Comparison of ENCODE assay signal across 9 mouse cellular contexts in genomic region chr11:83066640-83067531, GRCm38 (mm10). TPM values are rescaled to one million over a fixed set of nuclear protein-coding genes. Genes with fewer than 3 reads are reported as not detected.
A peak's percentile ranks its signal among the peaks of the same experiment; 100 is the strongest.
DNase-seq lines count a peak whose midpoint lies in the region; ATAC-seq and TF ChIP-seq lines count a peak whose summit lies in the region.
"Had no signal": no experiment of that assay in that cellular context is flagged by ENCODE, and none has a peak within 500 bp of the region (broad histone marks: within the 10 kb centered on the region; RNA-seq: fewer than 3 reads in every experiment).

No protein-coding gene starts in this region.

- no peak for TF ChIP-seq CTCF in hindbrain, postnatal 0 days (IDR thresholded peaks at IDR 0.05; ENCODE audit: low read depth)
- no peak for TF ChIP-seq CTCF in G1E (IDR thresholded peaks at IDR 0.05; ENCODE audit: low read depth, low read length)

- H3K4me3 ChIP-seq in hindbrain, postnatal 0 days (ENCODE audit: low read length), result no peak overlapping the region
- H3K4me3 ChIP-seq in hindbrain, embryonic 14.5 days (replicated peaks; ENCODE audit: low read length), result no peak overlapping the region
- H3K4me3 ChIP-seq in G1E (ENCODE audit: low read depth, low read length), result peak overlapping the region; percentile 61
- H3K4me3 ChIP-seq in liver, embryonic 12.5 days, result no peak overlapping the region
- H3K4me3 ChIP-seq in midbrain, embryonic 10.5 days, result no peak overlapping the region
- H3K4me3 ChIP-seq: neural tube, embryonic 13.5 days had no signal

- no peaks in the 10 kb centered on the region for H3K4me1 ChIP-seq in hindbrain, postnatal 0 days (ENCODE audit: insufficient read depth, low read length)
- no peaks in the 10 kb centered on the region; the same call in 1 of the 2 replicates for H3K4me1 ChIP-seq in hindbrain, embryonic 14.5 days (replicated peaks; ENCODE audit: control insufficient read depth, insufficient read depth, low read length)
- H3K4me1 ChIP-seq in G1E (ENCODE audit: insufficient read depth, low read depth, low read length), result peaks cover 78% of the 10 kb centered on the region
- no peaks in the 10 kb centered on the region for H3K4me1 ChIP-seq in liver, embryonic 12.5 days
- peaks cover 6% of the 10 kb centered on the region for H3K4me1 ChIP-seq in midbrain, embryonic 10.5 days
- H3K4me1 ChIP-seq: neural tube, embryonic 13.5 days had no signal

- no peaks in the 10 kb centered on the region for H3K9me3 ChIP-seq in hindbrain, postnatal 0 days (ENCODE audit: low read length)
- H3K9me3 ChIP-seq in hindbrain, embryonic 14.5 days (ENCODE audit: control insufficient read depth, low read length), result no peaks in the 10 kb centered on the region
- H3K9me3 ChIP-seq in G1E (replicated peaks), result peaks cover 2% of the 10 kb centered on the region; the same call in 1 of the 2 replicates
- H3K9me3 ChIP-seq in liver, embryonic 12.5 days (replicated peaks), result no peaks in the 10 kb centered on the region
- no peaks in the 10 kb centered on the region for H3K9me3 ChIP-seq in midbrain, embryonic 10.5 days (replicated peaks)
- H3K9me3 ChIP-seq: neural tube, embryonic 13.5 days had no signal

- H3K27me3 ChIP-seq in hindbrain, postnatal 0 days (ENCODE audit: insufficient read depth, low read length), result no peaks in the 10 kb centered on the region
- no peaks in the 10 kb centered on the region for H3K27me3 ChIP-seq in hindbrain, embryonic 14.5 days (ENCODE audit: control insufficient read depth, insufficient read depth, low read length)
- no peaks in the 10 kb centered on the region for H3K27me3 ChIP-seq in G1E (ENCODE audit: insufficient read depth, low read length)
- H3K27me3 ChIP-seq in liver, embryonic 12.5 days (replicated peaks), result peaks cover 7% of the 10 kb centered on the region
- no peaks in the 10 kb centered on the region; the same call in 1 of the 2 replicates for H3K27me3 ChIP-seq in midbrain, embryonic 10.5 days (ENCODE audit: low read depth, poor library complexity, severe bottlenecking)
- H3K27me3 ChIP-seq: neural tube, embryonic 13.5 days had no signal

- H3K36me3 ChIP-seq in hindbrain, postnatal 0 days (ENCODE audit: insufficient read depth, low read length), result no peaks in the 10 kb centered on the region
- H3K36me3 ChIP-seq in hindbrain, embryonic 14.5 days (replicated peaks; ENCODE audit: control insufficient read depth, insufficient read depth), result no peaks in the 10 kb centered on the region
- H3K36me3 ChIP-seq in G1E (replicated peaks), result peaks cover 43% of the 10 kb centered on the region
- H3K36me3 ChIP-seq in liver, embryonic 12.5 days, result no peaks in the 10 kb centered on the region
- H3K36me3 ChIP-seq in midbrain, embryonic 10.5 days, result no peaks in the 10 kb centered on the region
- H3K36me3 ChIP-seq: neural tube, embryonic 13.5 days had no signal

- no peak overlapping the region for H3K9ac ChIP-seq in hindbrain, postnatal 0 days (replicated peaks; ENCODE audit: low read length)
- H3K9ac ChIP-seq in hindbrain, embryonic 14.5 days, result no peak overlapping the region
- H3K9ac ChIP-seq in liver, embryonic 12.5 days, result no peak overlapping the region
- H3K9ac ChIP-seq: neural tube, embryonic 13.5 days had no signal

- no peak; the same call in 1 of the 2 replicates for ATAC-seq in hindbrain, postnatal 0 days
- no peak for ATAC-seq in hindbrain, embryonic 14.5 days (ENCODE audit: low FRiP score)
- ATAC-seq in G1E (ENCODE audit: extremely low read depth, insufficient number of reproducible peaks, low FRiP score, poor library complexity, severe bottlenecking), result peak; percentile 62
- no peak for ATAC-seq in liver, embryonic 12.5 days

- no peak overlapping the region for H3K27ac ChIP-seq in hindbrain, postnatal 0 days
- H3K27ac ChIP-seq in hindbrain, embryonic 14.5 days, result no peak overlapping the region
- H3K27ac ChIP-seq in liver, embryonic 12.5 days, result no peak overlapping the region
- no peak overlapping the region for H3K27ac ChIP-seq in midbrain, embryonic 10.5 days (replicated peaks)
- H3K27ac ChIP-seq: neural tube, embryonic 13.5 days had no signal

- WGBS in hindbrain, postnatal 0 days, result 43% methylated on average over 11 of the region's 11 CpGs
- 44% methylated on average over 11 of the region's 11 CpGs for WGBS in hindbrain, embryonic 14.5 days
- WGBS in liver, embryonic 12.5 days (ENCODE audit: insufficient replicate concordance), result 31% methylated on average over 11 of the region's 11 CpGs
- 48% methylated on average over 11 of the region's 11 CpGs for WGBS in midbrain, embryonic 10.5 days

- DNase-seq in hindbrain, postnatal 0 days (ENCODE audit: low spot score), result peak; percentile 54
- DNase-seq in hindbrain, embryonic 14.5 days (ENCODE audit: low spot score), result no peak
- peak; percentile 55 for DNase-seq in G1E (ENCODE audit: low spot score)
- DNase-seq in heart, adult 18-20 months, result peak; percentile 62 to 71
- DNase-seq in thymus, postnatal 25 days, result peak; percentile 64
- no peak for DNase-seq in midbrain, embryonic 10.5 days (ENCODE audit: low spot score)
- no peak for DNase-seq in ovary, adult 18-20 months (ENCODE audit: low spot score)

- H3K4me2 ChIP-seq in hindbrain, postnatal 0 days (ENCODE audit: low read depth, low read length), result no peak overlapping the region
- H3K4me2 ChIP-seq in hindbrain, embryonic 14.5 days (replicated peaks), result no peak overlapping the region
- 0 out of 2 replicates have a peak overlapping the region, but pooled peaks have one; percentile 6 for H3K4me2 ChIP-seq in liver, embryonic 12.5 days
- H3K4me2 ChIP-seq: neural tube, embryonic 13.5 days had no signal

RNA-seq across cellular contexts. Expression of gene Slfn2, which starts 2.0 kb away (rescaled TPM):
- total RNA-seq in hindbrain, postnatal 0 days (2014; rRNA removed), result 0.36 and 1.7 TPM in 2 replicates
- polyA plus RNA-seq in hindbrain, postnatal 0 days (2015; fragmentation: Nextera tagmentation; extraction: Ambion mirVana), result 1.6 and 2.0 TPM in 2 replicates
- polyA plus RNA-seq in hindbrain, embryonic 14.5 days (2014; fragmentation: Nextera tagmentation; extraction: Ambion mirVana), result 1.3 and 1.4 TPM in 2 replicates
- total RNA-seq in G1E (2014; fragmentation: Nextera tagmentation), result 2.3 and 3.8 TPM in 2 replicates
- 44.5 and 48.4 TPM in 2 replicates for total RNA-seq in G1E (2017)
- polyA plus RNA-seq in G1E (2012), result 0.72 and 0.96 TPM in 2 replicates
- total RNA-seq in heart, adult 18-20 months (2021), result 1 to 10 TPM; 3.2 to 5.2 TPM
- polyA plus RNA-seq in liver, embryonic 12.5 days (2016; fragmentation: Nextera tagmentation; extraction: Ambion mirVana), result 3.5 and 3.6 TPM in 2 replicates
- 0.85 and 1.6 TPM in 2 replicates for polyA plus RNA-seq in midbrain, embryonic 10.5 days (2016; fragmentation: Nextera tagmentation; extraction: Ambion mirVana)

RNA-seq across cellular contexts. Expression of gene Slfn8, which starts 46.3 kb away (rescaled TPM):
- 0.42 and 0.83 TPM in 2 replicates for total RNA-seq in hindbrain, postnatal 0 days (2014; rRNA removed)
- polyA plus RNA-seq in hindbrain, postnatal 0 days (2015; fragmentation: Nextera tagmentation; extraction: Ambion mirVana), result 0.21 and 0.25 TPM in 2 replicates
- polyA plus RNA-seq in hindbrain, embryonic 14.5 days (2014; fragmentation: Nextera tagmentation; extraction: Ambion mirVana), result 0.21 and 0.27 TPM in 2 replicates
- total RNA-seq in G1E (2014; fragmentation: Nextera tagmentation) (0.39 TPM in 1 of 2 replicates, not detected in the other), G1E (2017) (0.06 and 0.16 TPM in 2 replicates)
- not detected in 2 replicates for polyA plus RNA-seq in G1E (2012)
- total RNA-seq in heart, adult 18-20 months (2021), result under 1 TPM; 0.65 to 0.98 TPM
- 0.38 and 0.72 TPM in 2 replicates for polyA plus RNA-seq in liver, embryonic 12.5 days (2016; fragmentation: Nextera tagmentation; extraction: Ambion mirVana)
- 0.19 and 0.24 TPM in 2 replicates for polyA plus RNA-seq in midbrain, embryonic 10.5 days (2016; fragmentation: Nextera tagmentation; extraction: Ambion mirVana)

RNA-seq across cellular contexts. Expression of gene Slfn1, which starts 49.8 kb away (rescaled TPM):
- total RNA-seq in hindbrain, postnatal 0 days (2014; rRNA removed), result not detected in 2 replicates
- 0.08 and 0.09 TPM in 2 replicates for polyA plus RNA-seq in hindbrain, postnatal 0 days (2015; fragmentation: Nextera tagmentation; extraction: Ambion mirVana)
- 0.11 TPM in 1 of 2 replicates, not detected in the other for polyA plus RNA-seq in hindbrain, embryonic 14.5 days (2014; fragmentation: Nextera tagmentation; extraction: Ambion mirVana)
- not detected in 2 replicates for total RNA-seq in G1E (2014; fragmentation: Nextera tagmentation)
- 0.17 and 0.22 TPM in 2 replicates for total RNA-seq in G1E (2017)
- polyA plus RNA-seq in G1E (2012), result not detected in 2 replicates
- under 1 TPM; 0.22 to 0.85 TPM for total RNA-seq in heart, adult 18-20 months (2021)
- polyA plus RNA-seq in liver, embryonic 12.5 days (2016; fragmentation: Nextera tagmentation; extraction: Ambion mirVana), result 0.08 and 0.13 TPM in 2 replicates
- not detected in 2 replicates for polyA plus RNA-seq in midbrain, embryonic 10.5 days (2016; fragmentation: Nextera tagmentation; extraction: Ambion mirVana)
- polyA plus RNA-seq: neural tube, embryonic 13.5 days had no signal

Comparison
In these comparisons a context has a peak if more than half of its experiments do, and no peak if none do; other contexts are left out.
1. DNase-seq: peak in hindbrain, postnatal 0 days (single experiment), G1E (single experiment), heart, adult 18-20 months (2 of 2) and thymus, postnatal 25 days (single experiment); none in hindbrain, embryonic 14.5 days (single experiment), midbrain, embryonic 10.5 days (single experiment) and ovary, adult 18-20 months (single experiment).